Mouse (Mus musculus) brain, embryonic 14.5 days (tissue): ENCODE data around the gene Sdk1.

Experiments used
- CTCF ChIP-seq: fragments of 200-500 bp; IDR thresholded peaks from 2 replicates; pipeline ENCODE4 v1.5.1; 2012; ENCODE audit warnings: inconsistent platforms, mild to moderate bottlenecking, moderate library complexity, borderline replicate concordance; ENCODE audit not compliant: insufficient read depth, insufficient read length; ENCODE audit errors: extremely low read depth
- POLR2A ChIP-seq: fragments of 200-500 bp; IDR thresholded peaks from 2 replicates; pipeline ENCODE4 v1.6.1; 2012; ENCODE audit warnings: mild to moderate bottlenecking, inconsistent platforms, borderline replicate concordance; ENCODE audit not compliant: poor library complexity, insufficient read depth, insufficient read length, severe bottlenecking; ENCODE audit errors: extremely low read depth

- TF ChIP-seq POLR2A (no peak), CTCF (no peak)
These were observed 798.7 kb downstream of the Sdk1 start for GRCm38 (mm10) chr5:142039891-142040530.
